Comparison of ENCODE assay signal across 27 mouse cellular contexts in the genomic region with DNA sequence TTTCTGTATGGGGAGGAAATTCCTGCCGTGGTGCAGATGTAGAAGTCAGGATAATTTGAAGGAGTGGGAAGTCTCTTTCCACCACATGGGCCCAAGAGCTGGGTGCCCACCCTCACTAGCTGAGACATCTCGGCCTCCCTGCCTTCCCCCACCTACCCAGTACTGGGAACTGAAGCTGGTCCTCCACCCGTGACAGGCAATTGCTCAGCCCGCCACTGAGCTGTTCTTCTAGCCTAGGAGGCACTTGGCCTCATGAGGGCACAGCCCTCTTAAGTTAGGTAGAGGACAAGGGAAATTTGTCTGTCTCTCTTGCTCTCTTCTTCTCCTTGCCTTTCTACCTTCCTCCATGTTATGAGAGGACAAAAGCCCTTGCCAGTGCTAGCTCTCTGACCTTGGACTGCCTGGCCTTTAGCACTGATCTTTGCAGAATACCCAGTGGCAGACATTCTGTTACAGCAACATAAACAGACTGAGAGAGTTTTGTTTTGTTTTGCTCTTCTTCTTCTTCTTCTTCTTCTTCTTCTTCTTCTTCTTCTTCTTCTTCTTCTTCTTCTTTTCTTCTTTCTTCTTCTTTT. TPM values are rescaled to one million over a fixed set of nuclear protein-coding genes. Genes with fewer than 3 reads are reported as not detected.
A peak's percentile ranks its signal among the peaks of the same experiment; 100 is the strongest.
DNase-seq lines count a peak whose midpoint lies in the region; ATAC-seq and TF ChIP-seq lines count a peak whose summit lies in the region.
"Had no signal": no experiment of that assay in that cellular context is flagged by ENCODE, and none has a peak within 500 bp of the region (broad histone marks: within the 10 kb centered on the region; RNA-seq: fewer than 3 reads in every experiment).

No protein-coding gene starts in this region.

- H3K4me1 ChIP-seq in hindbrain, embryonic 10.5 days (replicated peaks), result peaks cover 51% of the 10 kb centered on the region
- peaks cover 37% of the 10 kb centered on the region for H3K4me1 ChIP-seq in hindbrain, embryonic 13.5 days (replicated peaks)
- H3K4me1 ChIP-seq in embryonic facial prominence, embryonic 12.5 days, result peaks cover 41% of the 10 kb centered on the region
- peaks cover 42% of the 10 kb centered on the region for H3K4me1 ChIP-seq in small intestine, adult 2 months (ENCODE audit: control insufficient read depth, insufficient read depth, insufficient read length, low read length)
- peaks cover 18% of the 10 kb centered on the region for H3K4me1 ChIP-seq in forebrain, embryonic 13.5 days

- 60% methylated on average over 4 of the region's 4 CpGs for WGBS in hindbrain, embryonic 10.5 days
- WGBS in hindbrain, embryonic 13.5 days, result 76% methylated on average over 4 of the region's 4 CpGs
- WGBS in embryonic facial prominence, embryonic 12.5 days, result 47% methylated on average over 4 of the region's 4 CpGs
- 87% methylated on average over 4 of the region's 4 CpGs for WGBS in small intestine, adult 2 months
- WGBS in forebrain, embryonic 13.5 days, result 76% methylated on average over 4 of the region's 4 CpGs

- no peak overlapping the region for H3K4me3 ChIP-seq in hindbrain, embryonic 10.5 days
- H3K4me3 ChIP-seq in hindbrain, embryonic 13.5 days, result no peak overlapping the region
- H3K4me3 ChIP-seq in embryonic facial prominence, embryonic 12.5 days, result no peak overlapping the region
- no peak overlapping the region for H3K4me3 ChIP-seq in small intestine, adult 2 months (ENCODE audit: low read depth, low read length)
- no peak overlapping the region for H3K4me3 ChIP-seq in forebrain, embryonic 13.5 days
- H3K4me3 ChIP-seq: forebrain, embryonic 12.5 days; heart, embryonic 13.5 days; layer of hippocampus, adult 2 months; limb, embryonic 12.5 days; liver, embryonic 13.5 days; midbrain, embryonic 13.5 days; neural tube, embryonic 12.5 days had no signal

- H3K9ac ChIP-seq in hindbrain, embryonic 13.5 days, result no peak overlapping the region
- no peak overlapping the region for H3K9ac ChIP-seq in embryonic facial prominence, embryonic 12.5 days
- H3K9ac ChIP-seq in forebrain, embryonic 13.5 days, result no peak overlapping the region
- H3K9ac ChIP-seq: forebrain, embryonic 12.5 days; heart, embryonic 13.5 days; hindbrain, embryonic 14.5 days; limb, embryonic 12.5 days; liver, embryonic 13.5 days; midbrain, embryonic 13.5 days; neural tube, embryonic 12.5 days had no signal

- TF ChIP-seq POLR2A in small intestine, adult 2 months (IDR thresholded peaks at IDR 0.05; ENCODE audit: low read depth, low read length), result no peak

- no peak for ATAC-seq in hindbrain, embryonic 13.5 days (ENCODE audit: low FRiP score)
- ATAC-seq in embryonic facial prominence, embryonic 12.5 days (ENCODE audit: insufficient number of reproducible peaks, insufficient read depth, low FRiP score, low TSS enrichment), result no peak
- ATAC-seq in forebrain, embryonic 13.5 days, result no peak
- ATAC-seq: inflammation-experienced regulatory T-cells, adult 6 months; midbrain, embryonic 13.5 days had no signal

- no peak for TF ChIP-seq CTCF in small intestine, adult 2 months (IDR thresholded peaks at IDR 0.05; ENCODE audit: extremely low read depth, insufficient read length, insufficient replicate concordance, low read depth, low read length)

- no peaks in the 10 kb centered on the region; the same call in 1 of the 2 replicates for H3K27me3 ChIP-seq in hindbrain, embryonic 10.5 days (ENCODE audit: insufficient read depth, poor library complexity, severe bottlenecking)
- no peaks in the 10 kb centered on the region for H3K27me3 ChIP-seq in hindbrain, embryonic 13.5 days
- no peaks in the 10 kb centered on the region for H3K27me3 ChIP-seq in embryonic facial prominence, embryonic 12.5 days
- H3K27me3 ChIP-seq in small intestine, adult 2 months (ENCODE audit: control insufficient read depth, insufficient read depth, low read length), result no peaks in the 10 kb centered on the region
- H3K27me3 ChIP-seq in forebrain, embryonic 13.5 days, result no peaks in the 10 kb centered on the region
- H3K27me3 ChIP-seq: heart, embryonic 13.5 days; limb, embryonic 12.5 days; liver, embryonic 13.5 days; midbrain, embryonic 13.5 days; neural tube, embryonic 12.5 days had no signal

- no peak for DNase-seq in hindbrain, embryonic 10.5 days (ENCODE audit: low spot score)
- DNase-seq in B cell, adult 2 months, result peak; percentile 55 to 60
- DNase-seq in heart, adult 11 months, result no peak
- DNase-seq in ovary, adult 18-20 months (ENCODE audit: low spot score), result no peak
- DNase-seq: adrenal gland, adult 8-10 months; cerebellum, adult 11-12 months; cerebellum, postnatal 25 days; heart, postnatal 14 days; kidney, adult 2 months; kidney, postnatal 10 days; layer of hippocampus, postnatal 36 days; liver, embryonic 13.5 days; lung, adult 2 months; lung, postnatal 14 days; thymus, postnatal 14 days had no signal

- no peak overlapping the region for H3K4me2 ChIP-seq in hindbrain, embryonic 13.5 days
- no peak overlapping the region for H3K4me2 ChIP-seq in embryonic facial prominence, embryonic 12.5 days (replicated peaks)
- no peak overlapping the region for H3K4me2 ChIP-seq in forebrain, embryonic 13.5 days
- H3K4me2 ChIP-seq: forebrain, embryonic 12.5 days; heart, embryonic 13.5 days; hindbrain, embryonic 14.5 days; limb, embryonic 12.5 days; liver, embryonic 13.5 days; midbrain, embryonic 13.5 days; neural tube, embryonic 12.5 days had no signal

- H3K27ac ChIP-seq in hindbrain, embryonic 10.5 days, result peak overlapping the region; percentile 45; the same call in 1 of the 2 replicates
- H3K27ac ChIP-seq in hindbrain, embryonic 13.5 days, result no peak overlapping the region
- H3K27ac ChIP-seq in embryonic facial prominence, embryonic 12.5 days, result 0 out of 2 replicates have a peak overlapping the region, but pooled peaks have one; percentile 14
- H3K27ac ChIP-seq in small intestine, adult 2 months (ENCODE audit: insufficient read depth, low read depth, low read length), result peak overlapping the region; percentile 17
- H3K27ac ChIP-seq in forebrain, embryonic 13.5 days, result no peak overlapping the region
- H3K27ac ChIP-seq: forebrain, embryonic 12.5 days; heart, embryonic 13.5 days; hindbrain, embryonic 14.5 days; layer of hippocampus, adult 2 months; limb, embryonic 12.5 days; liver, embryonic 13.5 days; midbrain, embryonic 13.5 days; neural tube, embryonic 12.5 days had no signal

- H3K9me3 ChIP-seq in hindbrain, embryonic 10.5 days, result no peaks in the 10 kb centered on the region
- H3K9me3 ChIP-seq in hindbrain, embryonic 13.5 days, result no peaks in the 10 kb centered on the region
- no peaks in the 10 kb centered on the region for H3K9me3 ChIP-seq in embryonic facial prominence, embryonic 12.5 days
- H3K9me3 ChIP-seq in forebrain, embryonic 13.5 days (replicated peaks), result no peaks in the 10 kb centered on the region
- H3K9me3 ChIP-seq: forebrain, embryonic 12.5 days; heart, embryonic 13.5 days; limb, embryonic 12.5 days; liver, embryonic 13.5 days; midbrain, embryonic 13.5 days; neural tube, embryonic 12.5 days had no signal

- no peaks in the 10 kb centered on the region for H3K36me3 ChIP-seq in hindbrain, embryonic 10.5 days
- no peaks in the 10 kb centered on the region for H3K36me3 ChIP-seq in hindbrain, embryonic 13.5 days
- no peaks in the 10 kb centered on the region for H3K36me3 ChIP-seq in embryonic facial prominence, embryonic 12.5 days
- H3K36me3 ChIP-seq in small intestine, adult 2 months (ENCODE audit: control insufficient read depth, insufficient read depth, low read length), result no peaks in the 10 kb centered on the region
- no peaks in the 10 kb centered on the region for H3K36me3 ChIP-seq in forebrain, embryonic 13.5 days (ENCODE audit: poor library complexity, severe bottlenecking)
- H3K36me3 ChIP-seq: forebrain, embryonic 12.5 days; heart, embryonic 13.5 days; limb, embryonic 12.5 days; liver, embryonic 13.5 days; midbrain, embryonic 13.5 days; neural tube, embryonic 12.5 days had no signal

RNA-seq across cellular contexts. Expression of a gene that starts 49.8 kb away (rescaled TPM):
- 0.05 TPM in 1 of 2 replicates, not detected in the other for polyA plus RNA-seq in hindbrain, embryonic 10.5 days (2016; fragmentation: Nextera tagmentation; extraction: Ambion mirVana)
- polyA plus RNA-seq in hindbrain, embryonic 13.5 days (2015; fragmentation: Nextera tagmentation; extraction: Ambion mirVana), result not detected in 2 replicates
- polyA plus RNA-seq in embryonic facial prominence, embryonic 12.5 days (2016; fragmentation: Nextera tagmentation; extraction: Ambion mirVana), result 0.06 TPM in 1 of 2 replicates, not detected in the other
- not detected in 2 replicates for polyA plus RNA-seq in small intestine, adult 2 months (2012; rRNA removed)
- polyA plus RNA-seq in forebrain, embryonic 13.5 days (2015; fragmentation: Nextera tagmentation; extraction: Ambion mirVana), result not detected in 2 replicates
- polyA plus RNA-seq: forebrain, embryonic 12.5 days; hindbrain, embryonic 14.5 days; inflammation-experienced regulatory T-cells, adult 6 months; kidney, adult 2 months; limb, embryonic 12.5 days; liver, embryonic 13.5 days; lung, adult 2 months; midbrain, embryonic 13.5 days; neural tube, embryonic 12.5 days had no signal

Comparison
In these comparisons a context has a peak if more than half of its experiments do, and no peak if none do; other contexts are left out.
1. H3K27ac ChIP-seq: peak in hindbrain, embryonic 10.5 days (single experiment), embryonic facial prominence, embryonic 12.5 days (single experiment) and small intestine, adult 2 months (single experiment); none in hindbrain, embryonic 13.5 days (single experiment) and forebrain, embryonic 13.5 days (single experiment).
2. DNase-seq: peak in B cell, adult 2 months (2 of 2); none in hindbrain, embryonic 10.5 days (single experiment), heart, adult 11 months (single experiment) and ovary, adult 18-20 months (single experiment).